Mouse (Mus musculus): ENCODE measurements around the gene Tnnc1. TPM values are rescaled to one million over a fixed set of nuclear protein-coding genes. Genes with fewer than 3 reads are reported as not detected.
A peak's percentile ranks its signal among the peaks of the same experiment; 100 is the strongest.

Tnnc1 gene
- polyA plus RNA-seq (2014; fragmentation: Nextera tagmentation; extraction: Ambion mirVana): 17.6 and 39.0 TPM in 2 replicates

GRCm38 (mm10) chr14:31208084-31208483 lies at the start of gene Tnnc1:
Tnnc1 (plus strand) TSS chr14:31208312.
- Histone ChIP-seq H3K4me1 (replicated peaks; ENCODE audit: control insufficient read depth, insufficient read depth, low read length) (peaks cover 18% of the 10 kb centered on the region), H3K27ac (ENCODE audit: low read depth, low read length) (no peak within 1 kb of the TSS)
- ATAC-seq (replicated peaks; ENCODE audit: low FRiP score): no peak

GRCm38 (mm10) chr14:31160196-31161150 lies 47.6 kb upstream of the Tnnc1 start:
- H3K27ac ChIP-seq (ENCODE audit: low read depth, low read length): no peak overlapping the region
- no peaks in the 10 kb centered on the region for H3K36me3 ChIP-seq (ENCODE audit: control insufficient read depth, insufficient read depth, low read length)
- H3K27me3 ChIP-seq (replicated peaks; ENCODE audit: control insufficient read depth, insufficient read depth, low read length): no peaks in the 10 kb centered on the region
- no peak overlapping the region for H3K4me3 ChIP-seq (ENCODE audit: low read depth, low read length)
- peaks cover 14% of the 10 kb centered on the region for H3K4me1 ChIP-seq (replicated peaks; ENCODE audit: control insufficient read depth, insufficient read depth, low read length)
- no peak overlapping the region for H3K9ac ChIP-seq (ENCODE audit: low read depth, low read length)
- H3K4me2 ChIP-seq: peak overlapping the region; percentile 26
- no peak for ATAC-seq (replicated peaks; ENCODE audit: low FRiP score)
- WGBS: 68% methylated on average over 27 of the region's 27 CpGs
- H3K9me3 ChIP-seq (ENCODE audit: control insufficient read depth, low read length): no peaks in the 10 kb centered on the region
- DNase-seq (ENCODE audit: low spot score): no peak

More at GRCm38 (mm10) chr14:31208084-31208483, at the start of gene Tnnc1:
- DNase-seq (ENCODE audit: low spot score): no peak
- peak within 1 kb of the TSS; percentile 93 for H3K4me2 ChIP-seq
- H3K9ac ChIP-seq (ENCODE audit: low read depth, low read length): peak within 1 kb of the TSS; percentile 96
- H3K36me3 ChIP-seq (ENCODE audit: control insufficient read depth, insufficient read depth, low read length): peaks cover 8% of the 10 kb centered on the region; the same call in 1 of the 2 replicates
- peak within 1 kb of the TSS; percentile 85 for H3K4me3 ChIP-seq (ENCODE audit: low read depth, low read length)
- 74% methylated on average over 2 of the region's 2 CpGs for WGBS
- no peaks in the 10 kb centered on the region for H3K27me3 ChIP-seq (replicated peaks; ENCODE audit: control insufficient read depth, insufficient read depth, low read length)
- no peaks in the 10 kb centered on the region for H3K9me3 ChIP-seq (ENCODE audit: control insufficient read depth, low read length)

DNA sequence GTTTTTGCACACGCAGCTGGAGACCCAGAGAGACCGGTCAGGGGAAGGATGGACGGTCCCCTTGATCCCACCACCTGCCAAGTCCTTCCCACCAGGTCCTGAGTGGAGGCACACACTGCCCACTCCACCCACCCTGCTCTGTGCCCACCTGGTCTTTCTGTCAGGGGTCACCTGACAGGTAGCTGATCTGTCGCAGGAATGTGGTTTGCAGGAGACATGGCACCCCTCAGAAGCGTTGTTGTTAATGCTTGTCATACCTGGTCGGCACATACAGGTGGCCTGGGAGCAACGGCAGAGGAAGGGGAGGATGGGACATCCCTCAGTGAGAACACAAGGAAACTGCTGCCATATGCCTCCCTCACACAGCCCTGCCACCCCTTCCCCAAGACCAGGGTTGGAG lies 46.9 kb upstream of the Tnnc1 start:
- Histone ChIP-seq H3K4me2 (no peak overlapping the region), H3K9me3 (ENCODE audit: control insufficient read depth, low read length) (no peaks in the 10 kb centered on the region), H3K27me3 (replicated peaks; ENCODE audit: control insufficient read depth, insufficient read depth, low read length) (no peaks in the 10 kb centered on the region), H3K9ac (ENCODE audit: low read depth, low read length) (no peak overlapping the region), H3K36me3 (ENCODE audit: control insufficient read depth, insufficient read depth, low read length) (no peaks in the 10 kb centered on the region), H3K4me1 (replicated peaks; ENCODE audit: control insufficient read depth, insufficient read depth, low read length) (peaks cover 19% of the 10 kb centered on the region), H3K4me3 (ENCODE audit: low read depth, low read length) (no peak overlapping the region), H3K27ac (ENCODE audit: low read depth, low read length) (no peak overlapping the region)
- DNase-seq (ENCODE audit: low spot score) (no peak), ATAC-seq (replicated peaks; ENCODE audit: low FRiP score) (no peak)
- WGBS: 77% methylated on average over 7 of the region's 7 CpGs

GRCm38 (mm10) chr14:31161638-31162037 lies 46.5 kb upstream of the Tnnc1 start:
- WGBS: 79% methylated on average over 10 of the region's 10 CpGs
- H3K36me3 ChIP-seq (ENCODE audit: control insufficient read depth, insufficient read depth, low read length): no peaks in the 10 kb centered on the region
- DNase-seq (ENCODE audit: low spot score) (no peak), ATAC-seq (replicated peaks; ENCODE audit: low FRiP score) (no peak)
- H3K9ac ChIP-seq (ENCODE audit: low read depth, low read length): no peak overlapping the region
- no peak overlapping the region for H3K27ac ChIP-seq (ENCODE audit: low read depth, low read length)
- H3K4me2 ChIP-seq: no peak overlapping the region
- no peak overlapping the region for H3K4me3 ChIP-seq (ENCODE audit: low read depth, low read length)
- H3K4me1 ChIP-seq (replicated peaks; ENCODE audit: control insufficient read depth, insufficient read depth, low read length): peaks cover 22% of the 10 kb centered on the region
- H3K27me3 ChIP-seq (replicated peaks; ENCODE audit: control insufficient read depth, insufficient read depth, low read length): no peaks in the 10 kb centered on the region
- H3K9me3 ChIP-seq (ENCODE audit: control insufficient read depth, low read length): no peaks in the 10 kb centered on the region

GRCm38 (mm10) chr14:31164067-31164466 lies 44.0 kb upstream of the Tnnc1 start:
- DNase-seq (ENCODE audit: low spot score) (no peak), ATAC-seq (replicated peaks; ENCODE audit: low FRiP score) (no peak; the same call in 1 of the 2 replicates)
- 43% methylated on average over 8 of the region's 8 CpGs for WGBS
- Histone ChIP-seq H3K36me3 (ENCODE audit: control insufficient read depth, insufficient read depth, low read length) (no peaks in the 10 kb centered on the region), H3K9me3 (ENCODE audit: control insufficient read depth, low read length) (no peaks in the 10 kb centered on the region), H3K4me1 (replicated peaks; ENCODE audit: control insufficient read depth, insufficient read depth, low read length) (peaks cover 24% of the 10 kb centered on the region), H3K4me2 (no peak overlapping the region), H3K27me3 (replicated peaks; ENCODE audit: control insufficient read depth, insufficient read depth, low read length) (peaks cover 7% of the 10 kb centered on the region; the same call in 1 of the 2 replicates), H3K9ac (ENCODE audit: low read depth, low read length) (no peak overlapping the region), H3K4me3 (ENCODE audit: low read depth, low read length) (no peak overlapping the region), H3K27ac (ENCODE audit: low read depth, low read length) (no peak overlapping the region)

- Histone ChIP-seq H3K4me1 (replicated peaks; ENCODE audit: control insufficient read depth, insufficient read depth, low read length) (peaks cover 24% of the 10 kb centered on the region), H3K9me3 (ENCODE audit: control insufficient read depth, low read length) (no peaks in the 10 kb centered on the region), H3K36me3 (ENCODE audit: control insufficient read depth, insufficient read depth, low read length) (0 out of 2 replicates have a peak, but pooled peaks cover under 1% of the 10 kb centered on the region), H3K9ac (ENCODE audit: low read depth, low read length) (no peak overlapping the region), H3K27me3 (replicated peaks; ENCODE audit: control insufficient read depth, insufficient read depth, low read length) (peaks cover 7% of the 10 kb centered on the region; the same call in 1 of the 2 replicates), H3K27ac (ENCODE audit: low read depth, low read length) (no peak overlapping the region), H3K4me3 (ENCODE audit: low read depth, low read length) (no peak overlapping the region), H3K4me2 (no peak overlapping the region)
- WGBS: 77% methylated on average over 2 of the region's 2 CpGs
- no peak for DNase-seq (ENCODE audit: low spot score)
- no peak for ATAC-seq (replicated peaks; ENCODE audit: low FRiP score)
Observed at GRCm38 (mm10) chr14:31165010-31165409, 43.1 kb upstream of the Tnnc1 start.

DNA sequence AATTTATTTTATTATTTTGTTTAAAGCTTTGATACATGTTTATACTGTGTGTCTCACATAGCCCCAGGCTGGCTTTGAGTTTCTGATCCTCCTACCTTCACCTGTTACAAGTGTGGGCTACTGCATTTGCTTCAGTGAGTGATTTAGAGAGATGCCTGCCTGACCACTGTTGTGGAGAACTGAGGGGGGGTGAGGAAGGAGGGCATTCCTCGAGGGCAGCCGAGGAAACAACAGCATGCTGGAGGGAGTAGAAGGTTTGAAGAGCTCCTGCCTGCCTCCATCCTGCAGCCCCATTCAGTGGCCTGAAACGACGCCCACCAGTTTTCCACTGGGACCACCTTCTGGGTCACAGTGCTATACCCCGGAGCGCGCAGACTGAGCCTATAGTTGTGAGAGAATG lies 42.7 kb upstream of the Tnnc1 start:
- H3K9ac ChIP-seq (ENCODE audit: low read depth, low read length): no peak overlapping the region
- H3K36me3 ChIP-seq (ENCODE audit: control insufficient read depth, insufficient read depth, low read length): peaks cover 5% of the 10 kb centered on the region; the same call in 1 of the 2 replicates
- DNase-seq (ENCODE audit: low spot score): no peak
- H3K27ac ChIP-seq (ENCODE audit: low read depth, low read length): no peak overlapping the region
- no peak overlapping the region for H3K4me2 ChIP-seq
- H3K4me3 ChIP-seq (ENCODE audit: low read depth, low read length): no peak overlapping the region
- 54% methylated on average over 7 of the region's 7 CpGs for WGBS
- peaks cover 7% of the 10 kb centered on the region; the same call in 1 of the 2 replicates for H3K27me3 ChIP-seq (replicated peaks; ENCODE audit: control insufficient read depth, insufficient read depth, low read length)
- no peak for ATAC-seq (replicated peaks; ENCODE audit: low FRiP score)
- no peaks in the 10 kb centered on the region for H3K9me3 ChIP-seq (ENCODE audit: control insufficient read depth, low read length)
- peaks cover 24% of the 10 kb centered on the region for H3K4me1 ChIP-seq (replicated peaks; ENCODE audit: control insufficient read depth, insufficient read depth, low read length)

- no peak overlapping the region for H3K9ac ChIP-seq (ENCODE audit: low read depth, low read length)
- peak overlapping the region; percentile 35 for H3K4me2 ChIP-seq
- H3K36me3 ChIP-seq (ENCODE audit: control insufficient read depth, insufficient read depth, low read length): peaks cover 10% of the 10 kb centered on the region; the same call in 1 of the 2 replicates
- DNase-seq (ENCODE audit: low spot score) (no peak), ATAC-seq (replicated peaks; ENCODE audit: low FRiP score) (no peak)
- 22% methylated on average over 10 of the region's 10 CpGs for WGBS
- peaks cover 24% of the 10 kb centered on the region for H3K4me1 ChIP-seq (replicated peaks; ENCODE audit: control insufficient read depth, insufficient read depth, low read length)
- H3K9me3 ChIP-seq (ENCODE audit: control insufficient read depth, low read length): no peaks in the 10 kb centered on the region
- H3K4me3 ChIP-seq (ENCODE audit: low read depth, low read length): peak overlapping the region; percentile 28
- peaks cover 7% of the 10 kb centered on the region; the same call in 1 of the 2 replicates for H3K27me3 ChIP-seq (replicated peaks; ENCODE audit: control insufficient read depth, insufficient read depth, low read length)
- H3K27ac ChIP-seq (ENCODE audit: low read depth, low read length): no peak overlapping the region
Observed at GRCm38 (mm10) chr14:31165991-31166630, 42.0 kb upstream of the Tnnc1 start.

Data from liver, embryonic 11.5 days (tissue).